Mouse (Mus musculus) CH12.LX (cell line): ENCODE results near the gene Fgfr2.

ENCODE experiments used
- JUND ChIP-seq: conservative IDR thresholded peaks from 2 replicates; pipeline ENCODE4 v1.6.1; 2011; ENCODE audit warnings: low read depth, low read length, improper control_type of control experiment
- MAX ChIP-seq: IDR thresholded peaks from 2 replicates; pipeline ENCODE4 v1.6.1; 2011; ENCODE audit warnings: low read length, improper control_type of control experiment

GRCm38 (mm10) chr7:132067511-132067910, 1055.6 kb downstream of the Fgfr2 start:
- TF ChIP-seq MAX (no peak), JUND (no peak)
